Mouse (Mus musculus): ENCODE measurements around the gene Dspp. TPM values are rescaled to one million over a fixed set of nuclear protein-coding genes. Genes with fewer than 3 reads are reported as not detected.

Dspp gene
- polyA plus RNA-seq, 1 experiment from 2014 or later: not detected

DNA sequence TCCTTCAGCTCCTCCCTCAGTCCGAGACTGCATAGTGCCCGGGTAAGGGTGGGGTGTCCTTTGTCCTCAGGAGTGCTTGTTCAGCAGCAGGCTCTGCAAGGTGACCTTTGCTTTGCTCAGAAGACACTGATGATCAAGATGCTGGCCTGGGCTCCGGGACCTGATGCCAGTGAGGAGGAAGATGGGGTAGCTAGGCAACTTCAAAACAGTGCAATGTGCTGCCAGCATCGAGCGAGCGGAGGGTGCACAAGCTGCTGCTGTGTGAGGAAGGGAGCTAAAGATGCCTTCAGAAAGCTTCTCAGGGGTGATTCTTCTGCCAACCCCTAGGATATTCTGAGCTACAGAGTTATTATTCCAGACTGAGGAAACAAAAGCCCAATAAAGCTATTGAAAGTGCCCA lies 2.6 kb downstream of the Dspp start:
- Histone ChIP-seq H3K9me3 (ENCODE audit: low read length) (no peaks in the 10 kb centered on the region), H3K4me1 (ENCODE audit: insufficient read depth) (no peaks in the 10 kb centered on the region), H3K9ac (replicated peaks) (no peak overlapping the region), H3K27ac (ENCODE audit: low read depth) (no peak overlapping the region), H3K36me3 (replicated peaks; ENCODE audit: insufficient read depth, low read length) (no peaks in the 10 kb centered on the region), H3K27me3 (ENCODE audit: insufficient read depth, low read length) (no peaks in the 10 kb centered on the region), H3K4me3 (ENCODE audit: low read depth, low read length) (no peak overlapping the region), H3K4me2 (ENCODE audit: low read depth, low read length) (no peak overlapping the region)
- DNase-seq (no peak), ATAC-seq (no peak)
- 77% methylated on average over 6 of the region's 6 CpGs for WGBS (ENCODE audit: insufficient replicate concordance)
- TF ChIP-seq EP300 (IDR thresholded peaks at IDR 0.05; ENCODE audit: low read depth): no peak
- no peak for TF ChIP-seq CTCF (IDR thresholded peaks at IDR 0.05; ENCODE audit: low read depth)

DNA sequence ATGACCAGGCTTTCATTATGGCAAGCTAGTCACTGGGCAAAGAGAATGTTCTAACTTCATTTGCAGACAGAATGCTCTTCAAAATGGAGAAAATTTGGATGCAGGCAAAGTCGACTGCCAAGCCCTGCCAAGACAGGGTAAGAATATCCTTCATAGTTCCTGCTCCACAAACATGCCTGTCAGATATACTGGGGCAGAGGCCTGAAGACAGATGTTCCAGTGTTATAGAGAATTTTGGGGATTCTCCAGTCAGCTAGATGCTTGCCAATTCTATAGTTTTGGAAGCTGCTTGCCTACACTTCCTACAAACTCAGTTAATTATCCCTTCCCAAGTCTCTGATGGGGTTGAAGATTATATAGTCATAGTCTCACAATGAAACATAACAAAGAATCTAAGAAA lies 13.2 kb downstream of the Dspp start:
- DNase-seq (no peak), ATAC-seq (no peak)
- Histone ChIP-seq H3K4me3 (ENCODE audit: low read depth, low read length) (no peak overlapping the region), H3K27me3 (ENCODE audit: insufficient read depth, low read length) (no peaks in the 10 kb centered on the region), H3K4me1 (ENCODE audit: insufficient read depth) (no peaks in the 10 kb centered on the region), H3K36me3 (replicated peaks; ENCODE audit: insufficient read depth, low read length) (no peaks in the 10 kb centered on the region), H3K9ac (replicated peaks) (no peak overlapping the region), H3K9me3 (ENCODE audit: low read length) (peaks cover 7% of the 10 kb centered on the region; the same call in 1 of the 2 replicates), H3K4me2 (ENCODE audit: low read depth, low read length) (no peak overlapping the region), H3K27ac (ENCODE audit: low read depth) (no peak overlapping the region)
- no peak for TF ChIP-seq EP300 (IDR thresholded peaks at IDR 0.05; ENCODE audit: low read depth)
- WGBS (ENCODE audit: insufficient replicate concordance): 68% methylated on average over 1 of the region's 1 CpGs

DNA sequence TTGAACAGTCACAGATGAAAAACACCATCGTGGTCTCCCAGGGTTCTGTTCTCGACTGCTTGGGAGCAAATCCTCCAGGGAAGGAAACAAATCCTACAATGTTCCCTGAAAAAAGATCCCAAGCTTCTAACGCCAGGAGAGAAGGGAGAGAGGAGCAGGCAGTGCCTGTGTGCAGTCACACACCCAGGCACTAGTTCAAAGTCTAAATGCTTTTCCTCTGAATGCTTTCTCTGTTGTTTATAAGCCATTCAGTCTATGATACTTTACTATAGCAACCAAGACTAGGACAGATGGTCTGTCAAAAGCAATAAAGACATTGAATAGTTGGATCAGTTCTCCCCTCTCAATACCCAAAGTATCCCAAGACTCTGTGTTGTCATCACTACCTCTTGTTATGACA lies 16.8 kb downstream of the Dspp start:
- no peak for DNase-seq
- Histone ChIP-seq H3K27me3 (ENCODE audit: insufficient read depth, low read length) (no peaks in the 10 kb centered on the region), H3K9me3 (ENCODE audit: low read length) (no peaks in the 10 kb centered on the region), H3K4me2 (ENCODE audit: low read depth, low read length) (no peak overlapping the region), H3K4me3 (ENCODE audit: low read depth, low read length) (no peak overlapping the region), H3K36me3 (replicated peaks; ENCODE audit: insufficient read depth, low read length) (no peaks in the 10 kb centered on the region), H3K9ac (replicated peaks) (no peak overlapping the region), H3K4me1 (ENCODE audit: insufficient read depth) (no peaks in the 10 kb centered on the region), H3K27ac (ENCODE audit: low read depth) (no peak overlapping the region)
- TF ChIP-seq EP300 (IDR thresholded peaks at IDR 0.05; ENCODE audit: low read depth): no peak
- TF ChIP-seq CTCF (IDR thresholded peaks at IDR 0.05; ENCODE audit: low read depth): no peak
- WGBS (ENCODE audit: insufficient replicate concordance): 74% methylated on average over 3 of the region's 3 CpGs
- no peak for ATAC-seq

DNA sequence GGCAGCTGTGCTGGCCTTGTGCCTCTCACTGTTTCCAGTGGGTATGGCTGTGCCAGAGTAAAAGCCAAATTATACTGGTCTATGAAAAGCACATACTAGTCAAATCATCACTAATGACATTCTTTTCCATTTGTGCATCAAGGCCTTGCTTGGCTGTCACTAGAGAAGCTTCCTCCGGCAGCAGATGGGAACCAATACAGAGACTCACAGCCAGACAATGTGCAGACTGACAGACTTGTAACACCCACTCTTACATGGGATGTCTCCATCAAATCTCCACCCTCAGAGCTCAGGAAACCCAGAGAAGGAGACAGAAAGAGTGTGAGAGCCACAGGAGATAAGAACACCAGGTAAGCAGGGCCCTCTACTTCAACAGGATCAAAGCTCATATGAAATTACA lies 24.6 kb downstream of the Dspp start:
- Histone ChIP-seq H3K4me3 (ENCODE audit: low read depth, low read length) (no peak overlapping the region), H3K36me3 (replicated peaks; ENCODE audit: insufficient read depth, low read length) (no peaks in the 10 kb centered on the region), H3K27ac (ENCODE audit: low read depth) (no peak overlapping the region), H3K4me1 (ENCODE audit: insufficient read depth) (no peaks in the 10 kb centered on the region), H3K4me2 (ENCODE audit: low read depth, low read length) (no peak overlapping the region), H3K9ac (replicated peaks) (no peak overlapping the region), H3K9me3 (ENCODE audit: low read length) (no peaks in the 10 kb centered on the region), H3K27me3 (ENCODE audit: insufficient read depth, low read length) (no peaks in the 10 kb centered on the region)
- TF ChIP-seq EP300 (IDR thresholded peaks at IDR 0.05; ENCODE audit: low read depth) (no peak), CTCF (IDR thresholded peaks at IDR 0.05; ENCODE audit: low read depth) (no peak)
- 74% methylated on average over 1 of the region's 1 CpGs for WGBS (ENCODE audit: insufficient replicate concordance)
- no peak for ATAC-seq
- DNase-seq: no peak

DNA sequence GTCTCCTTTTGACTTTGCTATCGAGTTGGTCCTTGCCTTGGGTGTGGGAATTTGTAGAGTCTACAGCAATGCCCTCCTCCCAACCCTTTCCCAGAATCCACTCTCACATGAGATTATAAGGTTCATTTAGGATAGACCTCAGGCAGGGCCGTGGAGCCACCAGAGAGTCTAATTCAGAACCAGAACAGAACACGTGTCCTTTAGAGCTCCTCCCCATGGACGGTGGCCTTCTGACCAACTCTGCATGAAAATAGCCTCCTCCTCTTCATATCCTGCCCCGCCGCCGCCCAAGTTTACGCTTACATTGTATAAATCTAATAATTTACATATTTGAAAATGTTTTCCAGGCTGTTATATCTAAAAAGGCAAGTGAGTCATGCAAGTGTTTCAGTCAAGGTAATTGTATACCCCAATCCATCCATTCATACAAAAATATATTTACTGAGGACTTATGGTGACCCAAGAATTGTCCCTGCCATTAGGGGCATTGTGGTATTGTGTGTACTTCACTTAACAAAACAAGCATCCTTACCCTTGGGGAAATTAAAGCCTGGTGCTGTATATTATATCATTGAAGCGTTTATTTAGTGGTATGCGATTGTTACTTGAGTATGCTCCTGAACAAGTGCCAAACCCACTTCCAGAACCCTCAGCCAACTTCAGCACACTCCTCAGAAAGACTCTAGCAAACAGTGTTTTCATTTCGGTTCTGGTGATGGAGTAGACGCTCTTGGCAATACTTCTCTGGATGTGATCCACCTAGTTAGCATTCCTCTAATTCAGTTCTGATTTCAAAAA lies 30.8 kb downstream of the Dspp start:
- no peak overlapping the region for H3K27ac ChIP-seq (ENCODE audit: low read depth)
- WGBS (ENCODE audit: insufficient replicate concordance): 87% methylated on average over 12 of the region's 12 CpGs
- no peak overlapping the region for H3K4me2 ChIP-seq (ENCODE audit: low read depth, low read length)
- no peak for DNase-seq
- no peaks in the 10 kb centered on the region for H3K9me3 ChIP-seq (ENCODE audit: low read length)
- no peak overlapping the region for H3K4me3 ChIP-seq (ENCODE audit: low read depth, low read length)
- H3K4me1 ChIP-seq (ENCODE audit: insufficient read depth): no peaks in the 10 kb centered on the region
- TF ChIP-seq CTCF (IDR thresholded peaks at IDR 0.05; ENCODE audit: low read depth): no peak
- TF ChIP-seq EP300 (IDR thresholded peaks at IDR 0.05; ENCODE audit: low read depth): no peak
- no peak for ATAC-seq
- H3K27me3 ChIP-seq (ENCODE audit: insufficient read depth, low read length): no peaks in the 10 kb centered on the region
- no peak overlapping the region for H3K9ac ChIP-seq (replicated peaks)
- no peaks in the 10 kb centered on the region for H3K36me3 ChIP-seq (replicated peaks; ENCODE audit: insufficient read depth, low read length)

DNA sequence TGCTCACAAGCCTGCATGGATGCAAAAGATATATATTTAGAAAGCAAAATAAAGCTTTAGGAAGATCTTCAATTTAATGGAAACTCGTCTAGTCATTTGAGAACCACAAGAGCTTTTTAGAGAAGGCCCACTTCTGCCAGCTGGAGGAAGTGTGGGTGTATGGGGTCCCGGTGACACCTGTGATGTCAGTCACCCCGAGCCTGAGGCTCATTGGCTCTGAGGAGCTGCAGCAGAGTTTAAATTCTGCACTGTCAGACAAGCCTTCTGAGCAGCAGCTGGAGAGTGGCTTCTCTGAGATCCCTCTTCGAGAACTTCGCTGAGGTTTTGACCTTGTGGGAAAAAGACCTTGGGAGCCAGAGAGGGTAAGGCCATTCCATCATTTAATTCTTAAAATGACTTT lies 31.8 kb downstream of the Dspp start, which contains the start of gene Dmp1:
Gene Dmp1 (plus strand): TSS at position 263 of the 400 bp plus-strand sequence.
- no peak for DNase-seq
- H3K27me3 ChIP-seq (ENCODE audit: insufficient read depth, low read length): no peaks in the 10 kb centered on the region
- H3K27ac ChIP-seq (ENCODE audit: low read depth): no peak within 1 kb of the TSS
- no peak within 1 kb of the TSS for H3K4me3 ChIP-seq (ENCODE audit: low read depth, low read length)
- 42% methylated on average over 5 of the region's 5 CpGs for WGBS (ENCODE audit: insufficient replicate concordance)
- no peak for TF ChIP-seq CTCF (IDR thresholded peaks at IDR 0.05; ENCODE audit: low read depth)
- no peak for TF ChIP-seq EP300 (IDR thresholded peaks at IDR 0.05; ENCODE audit: low read depth)
- no peaks in the 10 kb centered on the region for H3K9me3 ChIP-seq (ENCODE audit: low read length)
- no peak within 1 kb of the TSS for H3K4me2 ChIP-seq (ENCODE audit: low read depth, low read length)
- H3K36me3 ChIP-seq (replicated peaks; ENCODE audit: insufficient read depth, low read length): no peaks in the 10 kb centered on the region
- H3K4me1 ChIP-seq (ENCODE audit: insufficient read depth): no peaks in the 10 kb centered on the region
- ATAC-seq: no peak
- no peak within 1 kb of the TSS for H3K9ac ChIP-seq (replicated peaks)

Measured in liver, postnatal 0 days (tissue).